Mouse (Mus musculus) common myeloid progenitor, adult 5-6 weeks (primary cell): ENCODE results near the gene C5ar2. TPM values are rescaled to one million over a fixed set of nuclear protein-coding genes. Genes with fewer than 3 reads are reported as not detected.
A peak's percentile ranks its signal among the peaks of the same experiment; 100 is the strongest.

Experiments
- ATAC-seq: replicated peaks from 2 replicates; pipeline ENCODE4 v1.8.0; 2016; ENCODE audit warnings: low read depth, mild to moderate bottlenecking, moderate TSS enrichment, inconsistent platforms; ENCODE audit not compliant: poor library complexity, severe bottlenecking
- total RNA-seq: library from RNA; stranded (forward); fragments of 200-1000, 187-1606 nt; gene quantifications from 2 replicates; pipeline ENCODE4 v1.2.3, GENCODE M21; 2017

The C5ar2 gene
- 1.1 and 3.1 TPM in 2 replicates for total RNA-seq

DNA sequence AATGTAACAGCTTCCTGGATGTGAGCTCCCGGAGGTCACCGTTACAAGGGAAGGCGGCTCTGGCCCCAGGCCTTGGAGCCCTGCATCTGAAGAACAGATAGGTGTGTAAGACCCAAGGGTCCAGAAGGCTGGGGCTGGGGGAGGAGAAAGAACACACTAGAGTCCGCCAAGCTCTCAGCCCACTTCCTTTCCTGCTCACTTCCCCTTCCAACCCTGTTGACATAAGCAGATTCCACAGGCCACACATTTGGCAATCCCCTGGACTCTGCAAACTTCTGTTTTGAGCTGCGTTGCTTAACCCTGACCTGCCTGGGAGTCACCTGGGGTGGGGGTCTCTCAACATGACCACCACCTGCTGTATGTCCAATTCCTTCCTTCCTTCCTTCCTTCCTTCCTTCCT, at the start of gene C5ar2:
Gene C5ar2, minus strand, starts transcription at position 88 of the 400 bp plus-strand sequence.
- peak; percentile 68 for ATAC-seq

GRCm38 (mm10) chr7:16287791-16288190, 43.8 kb upstream of the C5ar2 start:
- ATAC-seq: no peak

DNA sequence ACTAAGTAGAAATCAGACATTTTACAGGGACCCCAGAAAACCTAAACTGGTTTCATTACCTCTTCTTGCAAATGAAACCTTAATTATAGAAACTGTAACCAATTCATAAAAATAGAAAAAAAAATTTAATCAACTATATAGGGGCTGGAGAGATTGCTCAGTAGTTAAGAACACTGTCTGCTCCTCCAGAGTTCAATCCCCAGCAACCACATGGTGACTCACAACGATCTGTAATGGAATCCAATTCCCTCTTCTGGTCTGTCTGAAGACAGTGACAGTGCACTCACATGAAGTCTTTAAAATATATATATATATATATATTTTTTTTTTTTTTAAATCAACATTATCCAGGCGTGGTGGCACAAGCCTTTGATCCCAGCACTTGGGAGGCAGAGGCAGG, 43.1 kb upstream of the C5ar2 start:
- ATAC-seq: no peak

GRCm38 (mm10) chr7:16286026-16286961, 42.3 kb upstream of the C5ar2 start, which contains the start of gene Ccdc9:
Gene Ccdc9, minus strand, starts transcription at chr7:16286795.
- ATAC-seq: peak; percentile 72

DNA sequence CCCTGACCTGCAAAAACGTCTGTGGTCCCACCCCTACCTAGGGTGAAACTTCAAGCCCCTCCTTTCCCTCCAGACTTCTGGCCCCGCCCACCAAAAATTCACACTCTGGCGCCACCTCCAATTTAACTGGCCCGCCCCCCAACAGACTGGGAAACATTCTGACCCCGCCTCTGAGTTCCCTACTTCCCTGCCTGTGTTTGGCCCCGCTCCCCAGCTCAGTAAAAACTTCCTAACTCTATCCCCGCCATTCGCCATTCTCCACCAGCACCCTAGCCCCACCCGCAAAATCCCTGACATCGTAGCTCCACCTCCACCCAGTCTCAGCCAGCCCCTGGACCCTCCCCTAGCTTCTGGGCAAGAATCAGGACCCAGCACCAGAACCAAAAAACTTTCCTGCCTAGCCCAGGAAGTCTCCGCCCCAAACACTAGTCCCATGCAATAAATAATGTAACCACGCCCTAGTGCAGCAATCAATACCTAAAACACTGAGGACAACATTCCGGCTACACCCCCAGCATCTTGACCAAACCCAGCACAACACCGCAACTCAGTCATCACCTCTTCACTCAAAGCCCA, 41.6 kb upstream of the C5ar2 start:
- ATAC-seq: peak; percentile 37

DNA sequence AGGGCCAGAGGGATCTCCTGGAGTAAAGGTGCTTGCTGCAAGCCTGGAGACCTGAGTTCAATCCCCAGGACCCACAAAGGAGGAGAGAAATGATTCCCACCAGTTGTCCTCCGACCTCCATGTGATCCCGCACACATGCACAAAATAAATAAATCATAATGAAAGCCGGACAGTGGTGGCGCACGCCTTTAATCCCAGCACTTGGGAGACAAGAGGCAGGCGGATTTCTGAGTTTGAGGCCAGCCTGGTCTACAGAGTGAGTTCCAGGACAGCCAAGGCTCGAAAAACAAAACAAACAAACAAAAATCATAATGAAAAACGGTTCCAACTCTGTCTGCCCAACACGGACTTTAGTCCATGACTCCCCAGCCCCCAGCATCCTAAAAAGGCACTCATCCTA, 41.0 kb upstream of the C5ar2 start:
- ATAC-seq: no peak

- no peak for ATAC-seq
Measured at GRCm38 (mm10) chr7:16284001-16284400, 40.0 kb upstream of the C5ar2 start.

DNA sequence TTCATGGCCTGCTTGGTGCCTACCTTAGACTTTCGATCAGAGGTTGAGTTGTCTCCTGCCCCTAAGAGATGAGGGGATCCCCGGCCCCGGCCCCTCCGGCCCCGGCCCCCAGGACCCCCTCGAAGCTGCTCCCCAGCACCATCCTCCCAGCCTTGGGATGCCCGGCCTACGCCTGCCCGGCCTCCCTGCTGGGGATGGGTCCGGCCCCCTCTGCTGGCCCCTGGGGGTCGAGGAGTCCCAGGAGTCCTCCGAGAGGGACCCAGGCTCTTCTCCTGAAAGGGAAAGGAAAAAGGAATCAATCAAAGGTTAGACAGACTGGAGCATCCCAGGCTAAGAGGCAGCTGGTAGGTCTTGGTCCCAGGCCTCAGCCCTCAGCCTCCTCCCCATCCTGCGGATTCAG, 38.4 kb upstream of the C5ar2 start:
- no peak for ATAC-seq

- no peak for ATAC-seq
Measured at GRCm38 (mm10) chr7:16280721-16281120, 36.8 kb upstream of the C5ar2 start.

- ATAC-seq: peak; percentile 50
Measured at GRCm38 (mm10) chr7:16274922-16275890, 31.3 kb upstream of the C5ar2 start.

DNA sequence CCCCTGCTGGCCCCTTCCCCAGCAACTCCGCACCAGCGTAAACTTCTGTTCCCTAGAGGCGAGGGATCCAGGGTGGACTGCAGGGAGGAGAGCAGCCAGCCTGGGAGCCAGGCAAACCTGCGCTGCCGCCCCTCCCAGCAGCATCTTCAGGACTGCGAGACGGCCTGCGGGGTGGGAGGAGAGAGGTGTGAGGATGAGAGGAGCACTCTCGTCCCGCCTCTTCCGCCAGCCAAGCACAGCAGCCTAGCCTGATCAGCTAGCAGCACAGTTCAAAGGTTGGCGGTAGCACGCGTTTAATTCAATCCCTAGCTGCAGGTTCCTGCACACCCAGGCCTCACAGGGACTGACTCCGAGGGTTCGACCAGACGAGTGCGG, 29.8 kb upstream of the C5ar2 start:
- ATAC-seq: peak; percentile 57

DNA sequence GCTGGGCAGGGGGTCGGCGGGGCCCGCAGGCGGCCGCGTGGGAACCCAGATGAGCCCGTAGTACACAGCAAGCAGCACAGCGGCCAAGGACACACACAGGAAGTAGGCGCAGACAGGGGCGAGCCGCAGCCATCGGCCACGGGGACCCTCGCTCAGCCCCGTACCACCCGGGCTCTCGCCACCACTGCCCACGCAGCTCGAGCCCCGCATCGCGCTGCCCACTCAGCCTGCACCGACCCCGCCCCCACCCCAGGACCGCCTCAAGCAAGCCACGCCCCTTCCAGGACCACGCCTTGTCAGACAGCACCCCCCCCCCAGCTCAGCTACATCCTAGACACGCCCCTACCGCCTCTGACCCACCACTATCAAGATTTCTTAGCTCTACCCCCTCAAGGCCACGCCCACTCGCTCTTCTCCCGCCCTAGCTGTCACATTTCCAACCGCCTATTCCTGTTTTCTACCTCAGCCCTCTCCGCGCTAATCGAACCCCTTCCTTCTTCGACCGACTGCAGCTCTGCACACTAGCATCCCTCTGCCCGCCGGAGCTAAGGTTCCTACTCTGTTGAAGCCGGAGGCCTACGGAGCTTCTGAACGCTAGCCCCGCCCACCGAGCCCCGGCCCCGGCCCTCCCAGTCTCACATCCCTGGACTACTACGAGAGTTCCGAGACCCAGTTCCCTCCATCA, 29.3 kb upstream of the C5ar2 start, which contains the start of gene Inafm1:
Gene Inafm1, minus strand, starts transcription at position 537 of the 685 bp plus-strand sequence.
- peak; percentile 61 for ATAC-seq

DNA sequence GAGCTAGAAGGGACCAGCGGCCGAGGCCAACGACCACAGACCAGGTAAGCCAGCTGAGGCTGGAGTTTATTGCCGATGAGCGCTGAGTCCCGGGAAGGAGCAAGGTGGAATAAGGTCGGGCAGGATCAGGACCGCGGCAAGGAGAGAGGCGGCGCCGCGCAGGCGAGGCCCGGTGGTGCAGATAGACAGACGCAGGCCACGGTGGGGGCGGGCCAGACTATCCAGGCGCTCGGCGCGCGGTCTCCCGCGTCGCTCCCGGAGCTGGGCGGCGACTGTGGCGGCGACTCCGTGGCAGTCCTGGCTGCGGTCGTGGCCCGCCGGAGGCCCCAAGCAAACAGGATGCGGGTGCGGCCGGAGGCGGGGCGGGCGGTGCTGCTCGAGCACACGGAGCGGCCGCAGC, 28.7 kb upstream of the C5ar2 start:
- ATAC-seq: peak; percentile 31

DNA sequence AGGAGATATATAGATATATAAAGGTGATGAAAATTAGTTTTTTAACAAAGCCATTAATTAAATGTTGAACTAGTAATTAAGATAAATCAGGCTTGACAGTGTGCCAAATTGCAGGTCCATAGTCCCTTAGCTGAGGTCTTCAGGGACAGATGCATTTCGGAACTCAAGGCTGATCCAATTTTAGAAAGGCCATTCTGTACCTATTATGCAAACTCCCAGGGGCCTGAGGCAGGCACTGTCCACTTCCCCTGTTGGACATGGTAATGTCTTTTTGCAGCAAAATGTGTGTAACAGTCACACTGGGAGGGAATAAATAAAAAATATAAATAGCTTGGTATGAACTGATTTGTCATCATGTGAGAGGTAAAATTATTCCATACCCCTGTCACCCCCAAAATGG, 27.2 kb upstream of the C5ar2 start:
- no peak for ATAC-seq

DNA sequence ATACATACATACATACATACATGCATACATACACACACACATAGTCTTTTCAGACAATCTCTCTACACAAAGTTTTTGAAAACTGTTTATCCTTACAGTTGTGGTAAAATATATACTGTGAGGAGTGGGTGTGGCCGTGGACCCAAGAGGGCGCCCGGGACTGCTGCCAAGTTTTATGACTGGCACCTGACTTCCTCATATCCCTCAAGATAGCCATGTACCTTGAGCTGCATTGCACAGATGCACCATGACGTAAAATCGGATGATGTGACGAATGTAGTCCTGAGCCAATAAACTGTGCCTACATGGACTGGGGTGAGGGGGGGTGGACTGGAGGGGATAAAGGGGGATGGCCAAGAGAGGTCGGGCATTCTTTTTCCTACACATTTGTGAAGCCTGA, 22.6 kb upstream of the C5ar2 start:
- ATAC-seq: 0 out of 2 replicates have a peak, but pooled peaks have one; percentile 31

DNA sequence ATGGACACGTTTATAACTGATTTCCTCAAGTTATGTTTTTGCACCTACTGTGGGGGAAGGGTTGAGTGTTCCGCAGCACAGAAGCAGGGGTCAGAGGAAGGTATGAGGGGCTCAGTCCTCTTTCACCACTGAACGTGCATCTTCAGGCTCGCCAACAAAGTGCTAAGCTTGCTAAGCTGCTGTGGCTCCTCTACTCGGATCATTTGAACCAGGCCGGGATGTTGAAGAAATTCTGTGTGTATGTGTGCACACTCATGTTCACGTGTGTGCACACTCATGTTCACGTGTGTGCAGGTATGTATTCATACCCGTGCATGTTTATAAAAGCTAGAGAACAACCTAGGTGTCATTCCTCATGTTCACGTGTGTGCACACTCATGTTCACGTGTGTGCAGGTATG, 21.9 kb upstream of the C5ar2 start:
- no peak for ATAC-seq

- peak; percentile 39; the same call in 1 of the 2 replicates for ATAC-seq
Measured at GRCm38 (mm10) chr7:16263843-16264242, 19.9 kb upstream of the C5ar2 start.

- ATAC-seq: peak; percentile 66
Measured at GRCm38 (mm10) chr7:16263015-16263787, 19.2 kb upstream of the C5ar2 start.

GRCm38 (mm10) chr7:16261097-16261496, 17.1 kb upstream of the C5ar2 start:
- no peak for ATAC-seq
